Mouse (Mus musculus): ENCODE results near the gene Snx5.

GRCm38 (mm10) chr2:144291600-144292305 is 21.0 kb upstream of the Snx5 start:
- no peak for TF ChIP-seq POLR2A (IDR thresholded peaks at IDR 0.05; ENCODE audit: extremely low read depth, insufficient read depth, low read length)
- no peak for TF ChIP-seq CTCF (IDR thresholded peaks at IDR 0.05; ENCODE audit: low read depth, low read length)

Measured in liver, adult 2 months (tissue).